Mouse (Mus musculus) Muller cell, postnatal 12 days (primary cell): ENCODE measurements around the gene Msi2.

ENCODE experiments used
- DNase-seq: peaks from one replicate; pipeline ENCODE4 v3.0.0-alpha.2; 2015; ENCODE audit errors: inconsistent ontology term

Msi2 gene

DNA sequence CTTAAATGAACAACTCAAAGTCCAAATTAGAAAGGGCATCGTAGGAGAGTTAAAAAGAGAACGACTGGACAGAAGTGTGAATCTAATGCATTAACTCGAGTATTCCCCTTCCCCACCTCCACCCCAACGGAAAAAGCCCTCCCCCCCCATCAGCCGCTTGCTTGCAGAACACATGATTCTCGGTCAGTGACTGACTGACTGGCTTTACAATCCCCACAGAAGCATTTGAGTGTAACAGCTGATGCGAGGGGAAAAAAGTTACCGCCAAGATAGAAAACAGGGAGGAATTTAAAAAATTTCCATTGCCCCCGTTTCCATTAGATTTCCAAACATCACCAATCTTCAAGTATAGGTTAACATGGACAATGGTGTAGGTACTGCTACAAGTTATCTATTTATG, 4.8 kb downstream of the Msi2 start:
- peak; percentile 68 for DNase-seq

DNA sequence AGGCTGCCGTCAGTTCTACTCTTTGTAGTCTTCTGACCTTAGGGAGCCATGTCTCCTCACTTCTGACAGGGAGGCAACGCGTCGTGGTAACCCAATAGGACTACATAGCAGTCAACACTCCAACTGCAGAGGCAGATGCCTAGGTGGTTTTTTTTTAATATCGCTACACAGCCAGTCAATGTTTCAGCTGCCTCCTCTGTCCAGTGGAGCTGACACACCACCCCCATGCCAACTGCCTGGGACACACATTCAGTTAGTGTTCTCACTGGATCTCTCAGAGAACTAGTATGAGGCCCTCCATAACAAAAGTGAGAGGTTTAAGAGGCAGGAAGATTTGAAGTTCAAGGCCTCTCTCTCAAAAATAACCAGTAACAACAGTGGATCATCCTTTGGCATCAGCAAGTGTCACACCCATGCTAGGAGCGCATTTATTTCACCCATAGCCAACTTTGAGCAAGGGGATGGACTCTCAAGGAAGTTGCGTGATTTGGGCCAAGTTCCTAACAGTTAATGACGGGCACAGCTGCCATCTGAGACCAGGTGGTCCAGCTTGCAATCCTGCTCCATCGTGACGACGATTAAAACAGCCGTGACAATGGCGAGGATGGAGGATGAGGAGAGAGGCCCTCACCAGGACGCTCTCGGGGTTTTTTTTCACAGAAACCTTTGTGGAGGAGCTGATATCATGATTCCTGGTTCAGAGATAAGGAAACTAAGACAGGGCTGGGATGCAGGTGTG, 8.3 kb downstream of the Msi2 start:
- no peak for DNase-seq

DNA sequence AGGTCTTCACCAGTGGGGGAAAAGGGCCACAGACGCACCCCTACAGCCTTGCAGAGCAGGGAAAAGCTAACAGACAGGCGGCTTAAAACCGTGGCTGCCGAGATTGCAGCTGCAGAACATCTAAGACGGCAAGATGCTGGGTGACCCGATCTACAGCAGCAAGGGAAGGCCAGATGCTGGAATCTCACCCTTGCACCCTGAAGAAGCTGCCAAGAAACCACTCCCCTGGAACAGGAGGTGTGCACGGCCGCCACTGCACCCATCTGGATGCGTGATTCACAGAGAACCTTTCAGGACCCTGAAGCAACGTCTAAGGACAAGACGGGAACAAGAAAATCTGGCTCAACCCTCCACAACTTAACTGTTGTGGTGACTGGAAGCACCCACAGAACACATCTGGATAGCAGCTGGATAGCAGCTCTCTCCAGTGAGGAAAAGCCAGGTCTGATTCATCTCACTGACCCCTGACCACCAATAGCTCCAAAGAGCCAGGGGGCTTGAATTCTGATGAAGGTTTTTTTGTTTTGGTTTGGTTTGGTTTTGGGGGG, 11.0 kb downstream of the Msi2 start:
- DNase-seq = no peak

DNA sequence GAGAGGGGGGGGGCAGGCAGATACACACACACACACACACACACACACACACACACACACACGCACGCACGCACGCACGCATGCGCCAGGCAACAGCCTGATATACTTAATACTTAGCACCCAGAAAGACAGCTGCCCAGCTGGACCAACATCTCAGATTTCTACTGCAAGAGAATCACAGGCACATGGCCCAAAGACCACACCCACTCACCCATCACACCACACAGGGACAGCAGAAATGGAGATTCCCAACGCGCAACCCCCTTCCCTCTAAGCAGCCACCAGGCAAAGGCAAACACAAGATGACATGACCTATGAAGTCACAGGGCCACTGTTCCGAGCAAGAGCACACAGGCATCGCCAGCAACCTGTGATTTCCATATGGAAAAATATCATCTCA, 13.6 kb downstream of the Msi2 start:
- DNase-seq = no peak

DNA sequence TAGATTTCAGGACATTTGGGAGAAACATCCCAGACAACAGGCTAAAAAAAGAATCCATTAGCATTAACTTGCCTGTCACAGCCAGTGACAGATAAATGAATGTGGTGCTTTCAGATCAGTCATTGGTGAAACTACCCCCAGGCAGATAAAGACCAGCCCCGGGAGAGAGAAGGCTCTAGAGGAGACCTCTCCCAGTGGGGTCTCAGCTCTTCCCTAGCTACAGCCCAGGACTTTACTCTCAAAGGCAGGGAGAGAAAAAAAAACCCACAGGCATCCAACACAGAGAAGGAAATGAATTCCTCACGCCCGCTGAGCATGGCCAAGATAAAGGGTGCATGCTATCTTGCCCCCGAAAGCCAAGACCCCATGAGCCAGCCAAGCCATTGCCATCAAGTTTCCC, 15.1 kb downstream of the Msi2 start:
- DNase-seq = peak; percentile 58

DNA sequence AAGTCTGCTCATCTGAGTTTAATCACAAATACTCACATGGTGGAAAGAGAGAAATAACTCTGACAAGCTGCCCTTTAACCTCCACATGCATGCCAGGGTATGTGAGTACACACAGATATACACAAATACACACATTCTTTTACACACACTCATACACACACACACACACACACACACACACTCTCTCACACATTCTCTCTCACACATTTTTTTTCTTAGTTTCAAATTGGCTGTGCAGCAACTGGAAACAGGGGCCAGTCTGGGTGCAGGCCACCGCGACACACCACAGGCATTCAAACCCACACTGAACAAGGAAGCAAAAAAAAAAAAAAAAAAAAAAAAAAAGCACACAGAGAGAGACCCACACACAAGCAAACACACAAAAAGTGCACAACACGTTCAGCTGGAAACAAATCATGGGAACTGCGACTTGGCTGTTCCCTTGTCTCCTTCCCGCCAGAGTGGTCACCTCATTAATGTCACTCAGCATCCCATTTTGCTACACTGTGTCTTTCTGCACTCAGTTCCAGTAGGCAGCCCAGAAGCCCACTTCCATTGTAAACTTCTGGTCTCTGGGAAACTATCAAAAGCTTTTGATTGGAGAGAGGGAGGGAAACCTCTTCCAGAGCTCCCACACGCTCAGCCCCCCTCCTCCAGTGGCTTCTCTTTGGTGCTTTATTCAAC, 16.2 kb downstream of the Msi2 start:
- peak; percentile 69 for DNase-seq

DNA sequence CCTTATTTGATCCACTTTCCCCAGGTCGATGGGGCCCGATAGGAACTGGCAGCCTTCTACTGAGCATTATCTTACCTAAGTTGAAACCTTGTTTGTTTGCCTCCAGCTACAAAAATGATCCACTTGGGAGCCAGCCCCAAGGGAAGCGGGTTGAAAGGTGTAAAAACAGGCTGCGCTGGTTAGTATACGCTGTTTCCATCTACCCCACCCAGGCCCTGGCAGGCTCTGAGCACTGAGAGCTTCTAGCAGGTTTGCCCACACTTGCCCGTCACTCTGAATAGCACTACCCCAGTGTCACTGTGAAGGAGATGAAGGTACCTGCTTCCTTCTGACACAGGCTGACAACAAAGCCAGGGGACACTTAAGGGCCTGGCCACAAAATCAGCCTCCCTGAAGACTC, 17.3 kb downstream of the Msi2 start:
- DNase-seq = no peak

DNA sequence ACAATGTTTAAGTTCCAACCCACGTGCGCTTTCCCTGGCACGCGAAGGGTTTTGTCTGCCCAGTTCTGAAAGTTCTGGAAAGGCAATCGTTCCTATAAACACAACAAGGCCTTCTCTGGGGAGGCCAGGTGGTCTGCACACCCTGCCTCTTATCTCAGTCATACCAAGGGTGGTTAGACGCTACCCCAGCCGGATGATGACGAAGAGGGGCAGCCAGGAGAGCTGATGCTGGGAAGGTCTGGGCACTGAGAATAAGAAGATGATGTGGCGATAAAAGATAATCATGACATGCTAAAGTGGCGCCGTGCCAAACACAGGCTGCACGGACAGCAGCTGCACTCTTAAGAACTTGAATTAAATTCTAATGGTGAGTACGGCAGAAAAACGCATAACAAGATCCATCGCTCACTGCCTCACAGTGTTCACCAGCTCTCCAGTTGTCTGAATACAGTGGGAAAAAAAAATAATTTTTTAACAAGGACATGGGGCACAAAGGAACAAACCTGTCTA, 18.1 kb downstream of the Msi2 start:
- DNase-seq = no peak

DNA sequence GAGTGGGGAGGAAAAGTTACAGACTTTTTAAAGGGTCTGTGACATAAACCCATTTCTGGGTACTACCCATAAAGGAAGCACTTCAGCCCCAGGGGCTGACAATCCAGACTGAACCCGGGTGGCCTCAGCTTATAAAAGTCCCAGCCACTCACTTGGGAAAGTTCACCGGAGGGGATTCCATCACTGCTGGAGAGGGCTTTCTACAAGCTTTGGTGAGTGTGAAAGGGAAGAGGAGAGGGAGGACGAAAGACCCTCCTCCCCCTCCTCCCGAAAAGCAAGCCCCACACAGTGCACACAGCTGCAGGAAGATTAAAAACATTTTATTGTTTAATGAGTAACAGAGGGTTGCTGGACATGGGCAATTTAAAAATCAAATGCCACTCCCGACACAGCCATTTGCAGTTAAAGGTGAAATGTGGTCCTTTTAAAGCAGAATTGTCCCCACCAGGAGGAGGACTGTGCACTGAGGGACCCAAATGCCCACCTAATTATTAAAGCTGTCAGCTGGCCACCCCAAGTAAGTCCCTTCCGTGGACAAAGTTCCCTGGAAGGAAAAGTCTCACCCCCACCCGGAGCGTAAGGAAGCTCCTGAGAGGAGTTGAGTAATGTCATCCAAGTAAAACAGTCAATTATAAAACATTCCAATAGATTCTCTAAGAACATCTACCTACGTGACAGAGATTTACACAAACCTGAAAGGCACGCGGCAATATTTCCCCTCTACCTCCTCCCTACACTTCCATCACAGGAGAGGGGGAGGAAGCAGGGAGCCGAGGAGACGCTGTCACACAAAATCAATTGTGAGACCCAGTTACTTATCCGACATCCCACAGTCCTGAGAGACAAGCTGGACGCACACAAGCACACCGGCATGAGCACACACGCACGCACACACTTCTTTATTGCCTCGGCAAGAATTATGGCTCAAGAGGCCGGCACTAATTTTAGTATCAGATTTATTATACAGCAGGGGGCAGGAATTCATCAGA, 24.1 kb downstream of the Msi2 start:
- no peak for DNase-seq

DNA sequence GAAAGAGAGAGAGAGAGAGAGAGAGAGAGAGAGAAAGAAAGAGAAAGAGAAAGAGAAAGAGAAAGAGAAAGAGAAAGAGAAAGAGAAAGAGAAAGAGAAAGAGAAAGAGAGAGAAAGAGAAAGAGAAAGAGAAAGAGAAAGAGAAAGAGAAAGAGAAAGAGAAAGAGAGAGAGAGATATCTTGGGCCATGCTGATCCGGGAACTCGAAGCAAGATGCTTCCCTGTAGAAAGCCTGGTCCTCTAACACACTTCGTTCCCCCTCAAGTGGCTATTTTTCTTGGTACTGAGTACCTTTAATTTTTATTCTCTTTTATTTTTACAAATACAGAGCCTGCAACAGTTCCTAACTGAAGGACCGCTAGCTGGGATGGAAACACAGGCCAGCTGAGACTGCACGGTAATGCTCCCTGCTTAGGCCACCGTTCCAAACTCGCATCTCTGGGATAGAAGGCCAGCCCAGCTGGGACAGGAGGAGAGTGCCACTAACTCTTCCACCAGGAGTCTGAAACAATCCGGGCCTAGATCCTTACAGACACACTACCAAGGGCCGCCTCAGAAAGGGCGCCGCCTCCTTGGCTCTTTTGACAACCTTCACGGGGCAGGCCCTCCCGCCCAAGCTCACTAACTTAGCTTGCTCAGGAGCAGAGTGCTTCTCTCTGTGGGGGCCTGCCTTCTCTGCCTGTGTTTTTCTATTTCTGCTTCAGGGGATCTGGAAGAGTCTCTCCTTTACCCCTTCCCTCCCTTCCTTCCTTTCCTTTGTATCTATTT, 25.1 kb downstream of the Msi2 start:
- peak; percentile 51 for DNase-seq

DNA sequence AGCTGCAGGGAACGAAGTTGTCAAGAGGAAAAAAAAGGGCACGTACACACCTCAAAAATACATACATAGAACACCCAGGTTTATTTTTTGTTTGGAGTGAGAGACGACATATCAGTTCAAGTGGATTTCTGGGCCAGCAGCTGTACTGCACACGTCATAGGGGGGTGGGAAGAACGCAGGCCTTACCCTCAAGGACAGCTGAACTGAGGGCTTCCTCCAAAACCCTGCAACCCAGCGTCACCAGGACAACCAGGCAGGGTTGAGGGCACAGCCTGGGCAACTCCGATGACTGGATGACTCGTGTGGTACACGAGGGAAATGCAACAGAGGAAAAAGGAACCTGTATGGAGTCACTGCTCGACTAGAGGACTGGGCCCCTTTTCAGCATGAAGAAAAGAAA, 25.9 kb downstream of the Msi2 start:
- DNase-seq = no peak

DNA sequence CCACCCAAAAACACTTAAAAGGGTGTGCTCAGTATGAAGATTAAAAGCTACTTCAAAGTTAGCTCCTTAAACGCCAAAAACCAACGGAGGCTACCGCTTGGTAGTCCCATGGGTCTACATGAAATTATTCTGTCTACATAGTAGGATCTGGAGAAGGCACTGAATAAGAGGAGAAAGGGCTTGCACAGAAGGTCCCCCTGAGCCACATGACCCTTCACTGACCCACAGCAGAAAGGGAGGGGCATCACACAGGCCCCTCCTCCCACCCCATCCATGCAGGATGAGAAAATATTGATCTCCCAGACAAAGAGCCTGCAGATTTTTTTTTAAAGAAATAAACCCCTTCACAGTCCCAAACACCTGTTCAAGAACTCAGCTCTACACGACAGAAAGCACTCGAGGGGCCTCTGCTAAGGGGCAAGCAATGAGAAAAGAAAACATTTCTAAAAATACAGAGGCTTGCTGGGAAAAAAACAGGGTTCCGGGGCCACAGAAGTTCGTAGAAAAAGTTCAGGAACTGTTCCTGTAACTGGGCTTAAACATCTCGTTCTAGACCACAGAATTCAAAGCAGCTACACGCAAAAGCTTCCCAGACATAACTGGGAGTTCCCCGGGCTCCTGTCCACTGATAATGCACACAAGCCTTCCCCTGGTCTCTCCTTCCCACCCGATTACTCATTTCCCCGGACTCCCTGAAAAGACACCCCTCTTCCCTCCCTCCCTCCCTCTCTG, 27.6 kb downstream of the Msi2 start:
- DNase-seq = peak; percentile 77

DNA sequence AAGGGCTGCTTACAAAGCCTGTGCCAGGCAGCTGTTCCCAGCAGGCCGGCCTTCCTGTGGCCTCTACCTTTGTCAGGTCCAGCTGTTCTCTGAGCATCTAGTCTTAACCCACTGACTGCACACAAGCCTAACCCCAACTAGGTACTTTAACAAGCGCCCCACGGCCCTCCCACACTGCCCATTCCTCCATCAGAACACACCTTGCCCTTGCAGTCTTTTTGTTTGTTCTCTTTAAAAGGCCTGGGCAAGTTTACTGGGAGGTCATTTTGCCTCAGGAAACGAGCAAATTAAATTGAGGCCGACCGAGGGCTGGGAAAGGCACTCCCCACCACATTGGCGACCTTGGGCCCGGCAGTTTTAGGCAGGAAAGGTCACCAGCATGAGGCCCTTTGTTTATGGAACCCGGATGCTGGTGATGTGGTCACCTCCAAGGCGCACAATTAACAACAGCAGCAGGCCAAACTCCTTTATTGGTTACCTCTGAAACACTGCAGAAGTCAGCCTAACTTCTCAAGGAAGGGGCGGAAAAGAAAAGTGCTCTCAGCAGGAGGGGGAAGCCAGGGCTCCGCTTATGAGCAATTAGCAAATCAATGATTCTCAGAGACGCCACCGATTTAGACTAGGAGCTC, 28.4 kb downstream of the Msi2 start:
- DNase-seq = no peak

DNA sequence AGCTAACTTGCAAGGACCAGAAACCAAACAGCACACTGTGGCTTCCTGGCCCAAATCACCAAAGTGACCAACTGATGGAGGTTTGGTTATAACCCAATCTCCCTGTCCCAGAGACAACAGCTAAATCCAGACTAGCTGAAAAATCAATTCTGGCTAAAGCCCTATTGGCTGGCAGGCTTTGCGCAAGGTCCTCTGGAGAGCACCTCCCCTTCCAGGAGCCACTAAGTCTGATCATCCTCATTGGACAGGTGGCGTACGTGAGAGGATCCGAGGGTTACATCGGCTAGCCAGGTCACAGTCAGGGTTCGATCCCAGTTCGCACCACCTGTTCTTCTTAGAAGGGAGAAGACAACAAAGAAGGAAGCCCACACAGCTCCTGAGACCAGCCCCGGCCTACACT, 29.7 kb downstream of the Msi2 start:
- DNase-seq = no peak

DNA sequence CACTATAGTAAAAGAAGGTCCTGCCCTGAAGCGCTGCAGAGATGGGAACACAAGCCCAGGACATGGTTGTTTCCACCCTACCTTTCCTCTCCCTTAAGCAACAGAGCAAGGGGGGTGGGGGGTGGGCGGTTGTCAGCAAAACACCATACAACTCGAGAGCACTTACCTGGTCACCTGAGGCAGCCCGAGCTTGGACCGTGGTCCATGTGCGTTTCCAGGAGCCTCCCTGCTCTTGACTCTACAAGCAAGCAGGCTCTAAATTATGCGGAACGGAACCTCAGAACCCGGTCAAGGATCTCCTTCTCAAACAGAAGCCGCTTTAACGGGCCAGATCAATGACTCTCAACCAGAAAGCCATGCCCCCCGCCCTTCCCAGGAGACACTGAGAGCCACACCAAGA, 30.6 kb downstream of the Msi2 start:
- DNase-seq = no peak

DNA sequence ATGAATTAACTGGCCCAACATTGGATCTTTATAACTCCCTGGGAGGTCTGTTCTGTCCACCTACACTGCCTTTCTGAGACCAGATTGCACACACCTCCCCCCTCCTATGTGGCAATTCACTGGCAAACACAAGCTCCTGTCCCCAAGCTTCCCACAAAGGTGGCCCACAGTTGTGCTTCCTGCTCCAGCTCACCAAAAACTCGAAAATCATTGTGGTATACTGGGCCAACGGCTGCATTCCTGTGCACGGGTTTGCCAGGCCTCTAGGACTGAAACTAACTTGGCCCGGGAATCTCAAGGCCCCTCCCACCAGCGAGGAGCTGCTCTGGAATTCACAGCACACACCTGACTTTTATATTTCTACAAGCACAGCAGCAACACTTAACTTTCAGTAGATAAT, 31.3 kb downstream of the Msi2 start:
- peak; percentile 70 for DNase-seq

DNA sequence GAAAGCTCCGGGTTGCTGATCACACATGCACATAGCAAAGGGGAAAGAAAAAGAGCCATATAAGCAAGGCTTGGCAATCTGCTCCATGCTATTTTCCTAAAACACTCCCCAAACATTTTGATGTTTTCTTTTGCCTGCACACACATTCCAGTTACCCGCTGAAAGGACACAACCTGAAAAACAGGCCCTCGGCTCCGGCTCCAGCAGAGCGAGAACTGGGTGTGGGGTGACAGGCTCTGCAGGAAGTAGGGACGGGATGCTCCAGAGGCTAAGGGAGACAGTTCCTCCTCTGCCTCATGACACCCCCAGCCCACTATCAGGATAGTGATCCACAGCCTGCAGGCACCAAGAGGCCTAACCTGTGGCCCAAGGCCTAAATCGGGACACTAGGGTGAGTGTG, 32.3 kb downstream of the Msi2 start:
- DNase-seq = no peak

DNA sequence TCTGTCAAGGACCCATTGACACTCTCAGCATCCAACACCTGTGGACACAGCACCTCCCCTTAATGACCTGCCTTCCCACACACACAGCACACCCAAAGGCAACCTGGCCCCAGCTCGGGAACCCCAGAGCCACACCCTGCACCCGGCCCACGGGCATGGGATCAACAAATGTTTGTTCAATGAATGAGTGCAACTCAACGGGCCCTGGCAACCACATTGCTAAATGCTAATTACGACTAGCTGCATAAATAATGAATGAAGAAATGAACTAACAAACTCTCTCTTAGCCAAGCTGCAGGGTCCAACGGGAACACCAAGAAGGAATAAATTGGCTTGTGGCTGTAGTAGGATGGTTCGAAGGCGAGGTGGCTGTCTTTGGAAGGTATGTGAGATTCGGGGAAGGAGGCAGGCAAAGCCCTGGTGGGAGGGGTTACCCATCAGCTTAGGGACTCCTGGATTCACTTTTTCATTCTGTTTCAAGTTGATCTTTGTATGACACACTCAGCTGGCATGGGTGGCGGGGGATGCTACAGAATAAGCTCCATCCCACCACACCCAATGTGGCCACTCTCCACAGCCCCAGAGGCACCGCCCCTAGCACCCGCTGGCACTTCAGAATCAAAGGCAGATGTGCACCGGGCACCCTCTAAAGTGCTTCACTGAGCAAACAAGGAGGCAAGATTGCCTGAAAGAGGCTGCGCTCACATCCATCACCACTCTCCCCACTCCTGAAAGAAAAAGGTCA, 35.1 kb downstream of the Msi2 start:
- DNase-seq = peak; percentile 70

DNA sequence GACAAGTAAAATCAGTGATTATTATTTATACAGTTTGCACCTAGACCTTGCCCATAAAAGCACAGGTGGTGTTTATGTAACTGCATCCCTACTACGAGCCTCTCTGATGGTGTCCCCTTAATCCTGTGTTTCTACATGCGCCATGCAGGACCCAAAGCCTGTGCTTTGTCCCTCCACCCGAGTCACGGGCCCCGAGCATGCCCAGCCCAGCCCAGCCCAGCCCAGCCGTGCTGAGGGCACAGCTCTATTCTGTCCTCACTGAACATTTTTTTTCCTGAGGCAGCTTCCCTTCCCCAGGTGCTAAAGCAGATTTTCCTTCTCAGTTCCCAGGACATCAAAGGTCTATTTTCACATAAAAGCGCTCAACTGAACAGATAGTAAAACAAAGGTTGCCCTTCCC, 41.0 kb downstream of the Msi2 start:
- no peak for DNase-seq
